Mouse (Mus musculus): ENCODE results near the gene Ctdspl2. TPM values are rescaled to one million over a fixed set of nuclear protein-coding genes. Genes with fewer than 3 reads are reported as not detected.

Ctdspl2 gene
- polyA plus RNA-seq, 1 experiment from 2014 or later: 49.1 TPM

Small RNA genes within 50 kb of the gene (microRNA-seq; reads per million reads assigned to microRNA genes)
- not detected for gene Gm47314

Other genes starting within 250 kb of the Ctdspl2 start
- 26.8 and 29.7 TPM in 2 replicates for gene Frmd5, start 148.9 kb upstream of the Ctdspl2 start, polyA plus RNA-seq (2016; fragmentation: Nextera tagmentation; extraction: Ambion mirVana)
- 31.6 and 36.0 TPM in 2 replicates for gene Casc4, start 89.0 kb upstream of the Ctdspl2 start, polyA plus RNA-seq (2016; fragmentation: Nextera tagmentation; extraction: Ambion mirVana)
- 0.43 and 0.55 TPM in 2 replicates for gene Mageb3, start 91 bp downstream of the Ctdspl2 start, polyA plus RNA-seq (2016; fragmentation: Nextera tagmentation; extraction: Ambion mirVana)
- 12.0 and 12.9 TPM in 2 replicates for gene Eif3j1, start 72.5 kb downstream of the Ctdspl2 start, polyA plus RNA-seq (2016; fragmentation: Nextera tagmentation; extraction: Ambion mirVana)
- 9.6 and 10.5 TPM in 2 replicates for gene Spg11, start 162.4 kb downstream of the Ctdspl2 start, polyA plus RNA-seq (2016; fragmentation: Nextera tagmentation; extraction: Ambion mirVana)
- 115 and 118 TPM in 2 replicates for gene B2m, start 191.7 kb downstream of the Ctdspl2 start, polyA plus RNA-seq (2016; fragmentation: Nextera tagmentation; extraction: Ambion mirVana)
- gene Trim69, start 204.7 kb downstream of the Ctdspl2 start, polyA plus RNA-seq (2016; fragmentation: Nextera tagmentation; extraction: Ambion mirVana): not detected in 2 replicates
- gene Patl2, start 230.2 kb downstream of the Ctdspl2 start, polyA plus RNA-seq (2016; fragmentation: Nextera tagmentation; extraction: Ambion mirVana): not detected in 2 replicates
- not detected in 2 replicates for gene Terb2, start 230.3 kb downstream of the Ctdspl2 start, polyA plus RNA-seq (2016; fragmentation: Nextera tagmentation; extraction: Ambion mirVana)

Data from neural tube, embryonic 12.5 days (tissue).